Mouse (Mus musculus) neural tube, postnatal 0 days (tissue): ENCODE measurements around the gene Olfr1181. TPM values are rescaled to one million over a fixed set of nuclear protein-coding genes. Genes with fewer than 3 reads are reported as not detected.

Experiments used
- polyA plus RNA-seq: library from polyadenylated mRNA; unstranded; fragments of >200 nt; fragmentation: Nextera tagmentation; extraction: Ambion mirVana; gene quantifications from 2 replicates; pipeline ENCODE4 v1.2.1, GENCODE M21; 2015

Gene Olfr1181
- not detected in 2 replicates for polyA plus RNA-seq

GRCm38 (mm10) chr2:88426071-88426470, at the start of gene Olfr1181:
Olfr1181 (minus strand) TSS chr2:88426171.

DNA sequence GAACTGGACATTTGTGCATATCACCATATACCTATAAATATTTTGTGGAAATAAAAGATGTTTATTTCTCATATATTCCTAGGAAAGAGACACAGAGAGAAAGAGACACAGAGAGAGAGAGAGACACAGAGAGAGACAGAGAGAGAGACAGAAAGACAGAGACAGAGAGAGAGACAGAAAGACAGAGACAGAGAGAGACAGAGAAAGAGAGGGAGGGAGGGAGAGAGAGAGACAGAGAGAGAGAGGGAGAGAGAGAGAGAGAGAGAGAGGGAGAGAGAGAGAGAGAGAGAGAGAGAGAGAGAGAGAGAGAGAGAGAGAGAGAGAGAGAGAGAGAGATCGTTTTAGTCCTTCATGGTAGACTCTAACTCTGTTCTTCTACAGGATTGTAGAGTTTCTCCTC, 28.6 kb upstream of the Olfr1181 start, which contains the start of gene Olfr1183:
Gene Olfr1183 (plus strand): TSS at position 301 of the 400 bp plus-strand sequence.

DNA sequence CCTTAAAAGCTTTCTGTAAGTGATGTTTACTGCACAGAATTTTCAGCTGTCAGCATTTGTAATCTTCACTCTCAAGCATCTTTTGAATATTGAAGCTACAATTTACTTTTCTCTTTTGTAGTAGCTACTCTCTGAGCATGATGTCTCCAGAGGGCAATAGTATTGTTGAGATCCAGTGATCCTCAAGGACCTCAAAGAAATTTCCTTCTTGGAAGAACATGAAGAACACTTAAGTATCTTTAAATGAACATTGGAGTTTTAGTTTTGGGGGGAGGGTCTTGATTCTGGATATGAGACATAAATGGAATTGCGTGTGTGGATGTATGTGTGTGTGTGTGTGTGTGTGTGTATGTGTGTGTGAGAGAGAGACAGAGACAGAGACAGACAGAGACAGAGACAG, 23.1 kb upstream of the Olfr1181 start, which contains the start of gene Gm13757:
Gene Gm13757 (minus strand): TSS at position 101 of the 400 bp plus-strand sequence.

DNA sequence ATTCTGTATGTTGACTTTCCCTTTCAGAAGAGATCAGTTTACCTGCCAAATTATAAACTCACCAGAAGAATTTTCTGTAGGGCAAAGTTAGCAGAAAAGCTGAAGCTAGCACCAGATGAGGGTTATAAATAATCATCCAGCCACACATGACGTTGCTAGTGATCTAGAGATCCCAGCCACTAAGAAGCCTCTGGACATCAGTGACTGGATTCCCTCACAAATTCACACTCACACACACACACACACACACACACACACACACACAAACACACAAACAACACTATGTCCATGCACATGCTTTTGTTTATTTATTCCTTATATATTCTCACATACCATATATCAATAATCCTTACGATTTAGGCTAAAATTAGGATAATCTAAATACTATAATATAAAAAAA, 6.9 kb downstream of the Olfr1181 start, which contains the start of gene Olfr1180:
Gene Olfr1180 (minus strand): TSS at position 101 of the 400 bp plus-strand sequence.

GRCm38 (mm10) chr2:88406353-88406752, 19.6 kb downstream of the Olfr1181 start, which contains the start of gene Olfr1179:
Olfr1179 (minus strand) TSS chr2:88406453.

DNA sequence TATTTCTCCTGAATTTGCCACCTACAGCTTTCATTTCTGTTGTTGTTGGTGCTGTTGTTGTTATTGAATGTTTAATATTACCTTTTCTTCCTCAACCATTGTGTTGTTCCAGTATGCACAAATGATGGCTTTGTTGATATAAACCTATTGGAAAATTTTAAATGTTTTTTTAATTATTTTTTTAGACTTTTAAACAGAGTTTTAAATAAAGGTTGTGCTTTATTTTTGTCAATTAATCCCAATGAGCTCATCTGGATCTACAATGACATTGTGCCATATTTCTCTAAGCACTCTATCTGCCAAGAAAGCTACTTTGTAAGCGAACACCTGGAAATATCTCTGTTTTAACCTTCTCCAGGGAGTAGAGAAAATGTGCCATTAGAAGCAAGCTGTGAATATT, 39.2 kb downstream of the Olfr1181 start, which contains the start of gene Olfr1178:
Gene Olfr1178 (plus strand): TSS at position 301 of the 400 bp plus-strand sequence.

Other genes with a start within 250 kb of the Olfr1181 start
- not detected in 2 replicates for gene Olfr1168, start 244.3 kb downstream of the Olfr1181 start, polyA plus RNA-seq
- not detected in 2 replicates for gene Olfr1170, start 197.8 kb downstream of the Olfr1181 start, polyA plus RNA-seq
- not detected in 2 replicates for gene Olfr1173, start 146.3 kb downstream of the Olfr1181 start, polyA plus RNA-seq
- not detected in 2 replicates for gene Olfr1174-ps, start 111.0 kb downstream of the Olfr1181 start, polyA plus RNA-seq
- gene Olfr1175-ps, start 99.0 kb downstream of the Olfr1181 start, polyA plus RNA-seq, result not detected in 2 replicates
- gene Olfr1176, start 89.5 kb downstream of the Olfr1181 start, polyA plus RNA-seq, result not detected in 2 replicates
- gene Olfr1177-ps, start 79.7 kb downstream of the Olfr1181 start, polyA plus RNA-seq, result not detected in 2 replicates
- not detected in 2 replicates for gene Olfr1178, start 39.1 kb downstream of the Olfr1181 start, polyA plus RNA-seq
- gene Olfr1179, start 19.7 kb downstream of the Olfr1181 start, polyA plus RNA-seq, result not detected in 2 replicates
- not detected in 2 replicates for gene Olfr1180, start 7.0 kb downstream of the Olfr1181 start, polyA plus RNA-seq
- not detected in 2 replicates for gene Gm13757, start 23.0 kb upstream of the Olfr1181 start, polyA plus RNA-seq
- not detected in 2 replicates for gene Olfr1183, start 28.7 kb upstream of the Olfr1181 start, polyA plus RNA-seq
- gene Olfr1184, start 57.4 kb upstream of the Olfr1181 start, polyA plus RNA-seq, result not detected in 2 replicates
- not detected in 2 replicates for gene Olfr1185-ps1, start 67.1 kb upstream of the Olfr1181 start, polyA plus RNA-seq
- not detected in 2 replicates for gene Olfr1186, start 92.4 kb upstream of the Olfr1181 start, polyA plus RNA-seq
- not detected in 2 replicates for gene Olfr1188, start 130.8 kb upstream of the Olfr1181 start, polyA plus RNA-seq
- gene Olfr1189, start 160.3 kb upstream of the Olfr1181 start, polyA plus RNA-seq, result not detected in 2 replicates
- not detected in 2 replicates for gene Olfr1191-ps1, start 214.4 kb upstream of the Olfr1181 start, polyA plus RNA-seq
- gene Olfr1192-ps1, start 222.3 kb upstream of the Olfr1181 start, polyA plus RNA-seq, result not detected in 2 replicates
- gene Olfr1193, start 249.5 kb upstream of the Olfr1181 start, polyA plus RNA-seq, result not detected in 2 replicates